Mouse (Mus musculus) adrenal gland, postnatal 25 days (tissue): ENCODE data around the gene Donson. TPM values are rescaled to one million over a fixed set of nuclear protein-coding genes. Genes with fewer than 3 reads are reported as not detected.
"Not testable (repeated sequence)": the region's sequence is repeated elsewhere in the genome, so short reads cannot be mapped to it uniquely, and the experiment has no call there.

ENCODE experiments used
- DNase-seq: peaks from one replicate; pipeline ENCODE4 v3.0.0; 2021; ENCODE audit warnings: mixed read lengths
- total RNA-seq: library from RNA; stranded (reverse); gene quantifications from 2 replicates; pipeline ENCODE4 v1.2.3, GENCODE M21; 2021

Gene Donson
- total RNA-seq, 1 experiment from 2014 or later, result 8.7 TPM

- no peak for DNase-seq
Observed at GRCm38 (mm10) chr16:91688023-91688618, 449 bp downstream of the Donson start.

- no peak for DNase-seq
Observed at GRCm38 (mm10) chr16:91686369-91686768, 2.2 kb downstream of the Donson start.

GRCm38 (mm10) chr16:91685526-91685925 lies 3.0 kb downstream of the Donson start:
- DNase-seq, result no peak

- DNase-seq, result no peak
Observed at GRCm38 (mm10) chr16:91680656-91681055, 7.9 kb downstream of the Donson start.

- DNase-seq, result no peak
Observed at GRCm38 (mm10) chr16:91678147-91678911, 10.2 kb downstream of the Donson start.

- DNase-seq, result no peak
Observed at GRCm38 (mm10) chr16:91674500-91674899, 14.1 kb downstream of the Donson start.

- DNase-seq, result no peak
Observed at GRCm38 (mm10) chr16:91663795-91664194, 24.8 kb downstream of the Donson start.

- no peak for DNase-seq
Observed at GRCm38 (mm10) chr16:91662336-91662735, 26.2 kb downstream of the Donson start.

- no peak for DNase-seq
Observed at GRCm38 (mm10) chr16:91661397-91661796, 27.2 kb downstream of the Donson start.

- no peak for DNase-seq
Observed at GRCm38 (mm10) chr16:91659798-91660197, 28.8 kb downstream of the Donson start.

GRCm38 (mm10) chr16:91658471-91658870 lies 30.1 kb downstream of the Donson start:
- DNase-seq, result no peak

- DNase-seq, result no peak
Observed at GRCm38 (mm10) chr16:91657285-91657684, 31.3 kb downstream of the Donson start.

GRCm38 (mm10) chr16:91655285-91655684 lies 33.3 kb downstream of the Donson start:
- DNase-seq, result no peak

GRCm38 (mm10) chr16:91652191-91652590 lies 36.4 kb downstream of the Donson start:
- no peak for DNase-seq

GRCm38 (mm10) chr16:91649781-91650180 lies 38.8 kb downstream of the Donson start:
- DNase-seq, result no peak

- DNase-seq, result no peak
Observed at GRCm38 (mm10) chr16:91649246-91649645, 39.3 kb downstream of the Donson start.

- peak; percentile 90 for DNase-seq
Observed at GRCm38 (mm10) chr16:91648220-91648550, 40.4 kb downstream of the Donson start.

- peak; percentile 95 for DNase-seq
Observed at GRCm38 (mm10) chr16:91647461-91648219, 40.9 kb downstream of the Donson start, which contains the start of gene Son. Son (plus strand) TSS chr16:91647506.

GRCm38 (mm10) chr16:91646681-91647419 lies 41.7 kb downstream of the Donson start, which contains the start of gene Gart:
Gart (minus strand) TSS chr16:91646952.
- DNase-seq, result peak; percentile 98

GRCm38 (mm10) chr16:91645995-91646602 lies 42.5 kb downstream of the Donson start:
- no peak for DNase-seq

GRCm38 (mm10) chr16:91645420-91645819 lies 43.1 kb downstream of the Donson start:
- not testable (repeated sequence) for DNase-seq

GRCm38 (mm10) chr16:91644901-91645300 lies 43.7 kb downstream of the Donson start:
- DNase-seq, result no peak
